Mouse (Mus musculus) embryonic facial prominence, embryonic 11.5 days (tissue): ENCODE data around the gene Mrps18b. TPM values are rescaled to one million over a fixed set of nuclear protein-coding genes. Genes with fewer than 3 reads are reported as not detected.

Experiments
- ATAC-seq: fragments of 200-750 bp; cut with Nextera tagmentation; replicated peaks from 2 replicates; pipeline ENCODE4 v1.8.0; 2017; ENCODE audit warnings: low read depth; ENCODE audit not compliant: insufficient number of reproducible peaks, low FRiP score, low TSS enrichment
- DNase-seq: peaks from one replicate; pipeline ENCODE4 v3.0.0-alpha.2; 2015; ENCODE audit warnings: low spot score
- H3K27ac ChIP-seq: fragments of 300-500 bp; sonication (generic); replicated peaks from 2 replicates; pipeline ENCODE4 v1.5.1; 2014; ENCODE audit warnings: mild to moderate bottlenecking, low read depth, low read length, control low read depth
- H3K27me3 ChIP-seq: fragments of 300-500 bp; sonication (generic); 2 replicates; pipeline ENCODE4 v1.6.1; 2014; ENCODE audit warnings: mild to moderate bottlenecking, low read length, moderate library complexity, mixed read lengths; ENCODE audit not compliant: control insufficient read depth, insufficient read depth
- H3K36me3 ChIP-seq: fragments of 300-500 bp; sonication (generic); replicated peaks from 2 replicates; pipeline ENCODE4 v1.6.1; 2014; ENCODE audit warnings: low read depth, mild to moderate bottlenecking, low read length, moderate library complexity, mixed read lengths; ENCODE audit not compliant: control insufficient read depth, insufficient read depth
- H3K4me1 ChIP-seq: fragments of 300-500 bp; sonication (generic); 2 replicates; pipeline ENCODE4 v1.6.1; 2014; ENCODE audit warnings: low read length, mixed read lengths; ENCODE audit not compliant: control insufficient read depth, insufficient read depth
- H3K4me2 ChIP-seq: fragments of 300-500 bp; sonication (generic); 2 replicates; pipeline ENCODE4 v1.6.1; 2014; ENCODE audit warnings: low read depth, mild to moderate bottlenecking, control low read depth, low read length, moderate library complexity
- H3K4me3 ChIP-seq: fragments of 300-500 bp; sonication (generic); 2 replicates; pipeline ENCODE4 v1.5.1; 2014; ENCODE audit warnings: low read depth, low read length, control low read depth
- H3K9ac ChIP-seq: fragments of 300-500 bp; sonication (generic); replicated peaks from 2 replicates; pipeline ENCODE4 v1.6.1; 2014; ENCODE audit warnings: mild to moderate bottlenecking, control low read depth, low read length
- H3K9me3 ChIP-seq: fragments of 300-500 bp; sonication (generic); replicated peaks from 2 replicates; pipeline ENCODE4 v1.6.1; 2016; ENCODE audit warnings: mild to moderate bottlenecking, low read length, inconsistent platforms, mixed read lengths; ENCODE audit not compliant: control insufficient read depth
- WGBS: fragments of 180-500 bp; shearing (Covaris S2); extraction: QIAGEN DNeasy Blood & Tissue Kit; methylation state at CpG from one replicate; pipeline ENCODE4 v1.1.7; 2014; 5-methylcytosine and 5-hydroxymethylcytosine counted together
- polyA plus RNA-seq: library from polyadenylated mRNA; unstranded; fragments of >200 nt; fragmentation: Nextera tagmentation; extraction: Ambion mirVana; gene quantifications from 2 replicates; pipeline ENCODE4 v1.2.1, GENCODE M21; 2014

Gene Mrps18b
- polyA plus RNA-seq, 1 experiment from 2014 or later: 69.5 TPM

- peaks cover 8% of the 10 kb centered on the region; the same call in 1 of the 2 replicates for H3K4me1 ChIP-seq
- H3K27ac ChIP-seq: 0 out of 2 replicates have a peak overlapping the region, but pooled peaks have one; percentile 5
- peaks cover 7% of the 10 kb centered on the region for H3K36me3 ChIP-seq
These were observed 46.7 kb downstream of the Mrps18b start for GRCm38 (mm10) chr17:35869346-35870067.

GRCm38 (mm10) chr17:35868961-35869345 lies 47.2 kb downstream of the Mrps18b start:
- peaks cover 8% of the 10 kb centered on the region; the same call in 1 of the 2 replicates for H3K4me1 ChIP-seq
- DNase-seq (no peak), ATAC-seq (no peak)
- peaks cover 7% of the 10 kb centered on the region for H3K36me3 ChIP-seq
- H3K27ac ChIP-seq: peak overlapping the region; percentile 56; the same call in 1 of the 2 replicates
- peak overlapping the region; percentile 73 for H3K4me3 ChIP-seq
- peak overlapping the region; percentile 93 for H3K4me2 ChIP-seq
- no peaks in the 10 kb centered on the region for H3K27me3 ChIP-seq
- peak overlapping the region; percentile 86 for H3K9ac ChIP-seq
- 4% methylated on average over 7 of the region's 7 CpGs for WGBS
- H3K9me3 ChIP-seq: no peaks in the 10 kb centered on the region; the same call in 1 of the 2 replicates

More at GRCm38 (mm10) chr17:35869346-35870067, 46.7 kb downstream of the Mrps18b start:
- 2% methylated on average over 7 of the region's 7 CpGs for WGBS
- DNase-seq (peak; percentile 48), ATAC-seq (0 out of 2 replicates have a peak, but pooled peaks have one; percentile 1)
- Histone ChIP-seq H3K9me3 (no peaks in the 10 kb centered on the region; the same call in 1 of the 2 replicates), H3K4me3 (peak overlapping the region; percentile 73), H3K27me3 (no peaks in the 10 kb centered on the region), H3K9ac (peak overlapping the region; percentile 86), H3K4me2 (peak overlapping the region; percentile 93)

GRCm38 (mm10) chr17:35868165-35868820 lies 47.9 kb downstream of the Mrps18b start:
- DNase-seq: no peak
- peaks cover 7% of the 10 kb centered on the region for H3K36me3 ChIP-seq
- H3K9ac ChIP-seq: peak overlapping the region; percentile 86
- peak overlapping the region; percentile 73 for H3K4me3 ChIP-seq
- H3K4me2 ChIP-seq: peak overlapping the region; percentile 93
- WGBS: 25% methylated on average over 17 of the region's 17 CpGs
- H3K27ac ChIP-seq: peak overlapping the region; percentile 56
- no peaks in the 10 kb centered on the region; the same call in 1 of the 2 replicates for H3K9me3 ChIP-seq
- ATAC-seq: no peak
- no peaks in the 10 kb centered on the region for H3K27me3 ChIP-seq
- peaks cover 8% of the 10 kb centered on the region; the same call in 1 of the 2 replicates for H3K4me1 ChIP-seq

GRCm38 (mm10) chr17:35866911-35867890 lies 49.0 kb downstream of the Mrps18b start:
- Histone ChIP-seq H3K4me1 (peaks cover 8% of the 10 kb centered on the region; the same call in 1 of the 2 replicates), H3K4me2 (peak overlapping the region; percentile 93), H3K9me3 (no peaks in the 10 kb centered on the region; the same call in 1 of the 2 replicates), H3K4me3 (peak overlapping the region; percentile 73), H3K36me3 (peaks cover 7% of the 10 kb centered on the region), H3K27ac (peak overlapping the region; percentile 95), H3K27me3 (no peaks in the 10 kb centered on the region), H3K9ac (peak overlapping the region; percentile 86)
- no peak for DNase-seq
- ATAC-seq: no peak
- 8% methylated on average over 26 of the region's 26 CpGs for WGBS

GRCm38 (mm10) chr17:35866281-35866831 lies 49.8 kb downstream of the Mrps18b start:
- Histone ChIP-seq H3K36me3 (peaks cover 7% of the 10 kb centered on the region), H3K4me2 (peak overlapping the region; percentile 93), H3K4me1 (peaks cover 8% of the 10 kb centered on the region; the same call in 1 of the 2 replicates), H3K27me3 (no peaks in the 10 kb centered on the region), H3K9me3 (no peaks in the 10 kb centered on the region; the same call in 1 of the 2 replicates), H3K4me3 (peak overlapping the region; percentile 73), H3K27ac (peak overlapping the region; percentile 95), H3K9ac (peak overlapping the region; percentile 86)
- under 1% methylated on average over 38 of the region's 38 CpGs for WGBS
- ATAC-seq: peak; percentile 37
- peak; percentile 76 for DNase-seq

- Histone ChIP-seq H3K4me2 (peak within 1 kb of the TSS; percentile 93), H3K36me3 (peaks cover 2% of the 10 kb centered on the region), H3K27ac (peak within 1 kb of the TSS; percentile 95), H3K9me3 (no peaks in the 10 kb centered on the region), H3K4me1 (peaks cover 8% of the 10 kb centered on the region; the same call in 1 of the 2 replicates), H3K9ac (peak within 1 kb of the TSS; percentile 86), H3K27me3 (no peaks in the 10 kb centered on the region), H3K4me3 (peak within 1 kb of the TSS; percentile 73)
- DNase-seq (peak; percentile 88), ATAC-seq (peak; percentile 54)
- 0% methylated on average over 43 of the region's 48 CpGs for WGBS
These were observed 50.5 kb downstream of the Mrps18b start, which contains the start of gene Ppp1r18 for GRCm38 (mm10) chr17:35865481-35866280. Gene Ppp1r18 (plus strand): TSS chr17:35865593.
